Mouse (Mus musculus) C2C12 (cell line): Measurements from ENCODE around the gene Itgad. TPM values are rescaled to one million over a fixed set of nuclear protein-coding genes. Genes with fewer than 3 reads are reported as not detected.

Experiments
- H3K27me3 ChIP-seq: one replicate; pipeline ENCODE4 v1.6.1; 2011; ENCODE audit not compliant: control insufficient read depth, insufficient read depth, insufficient read length
- H3K36me3 ChIP-seq: one replicate; pipeline ENCODE4 v1.6.1; 2011; ENCODE audit not compliant: control insufficient read depth, insufficient read depth
- H3K4me3 ChIP-seq: one replicate; pipeline ENCODE4 v1.5.1; 2011; ENCODE audit warnings: mild to moderate bottlenecking, control low read depth; ENCODE audit not compliant: poor library complexity, insufficient read depth, severe bottlenecking
- H3K79me2 ChIP-seq: one replicate; pipeline ENCODE4 v1.6.1; 2011; ENCODE audit not compliant: control insufficient read depth, insufficient read depth
- H3K79me3 ChIP-seq: one replicate; pipeline ENCODE4 v1.6.1; 2011; ENCODE audit warnings: low read depth, control low read depth
- H3ac ChIP-seq: one replicate; pipeline ENCODE3; 2011; ENCODE audit warnings: low read depth; ENCODE audit not compliant: control insufficient read depth, insufficient read length
- CEBPB ChIP-seq: IDR thresholded peaks from one replicate; pipeline ENCODE4 v1.6.1; 2011; ENCODE audit warnings: low read depth, mild to moderate bottlenecking, control low read depth, moderate library complexity
- CTCF ChIP-seq: IDR thresholded peaks from one replicate; pipeline ENCODE4 v1.5.1; 2011; ENCODE audit not compliant: control insufficient read depth, insufficient read depth, insufficient read length
- FOSL1 ChIP-seq: IDR thresholded peaks from one replicate; pipeline ENCODE4 v1.8.0; 2011; ENCODE audit warnings: mild to moderate bottlenecking, low read length; ENCODE audit not compliant: poor library complexity, insufficient read depth, severe bottlenecking
- MAX ChIP-seq: IDR thresholded peaks from one replicate; pipeline ENCODE4 v1.6.1; 2011; ENCODE audit warnings: mild to moderate bottlenecking, control low read depth
- MYOD1 ChIP-seq: IDR thresholded peaks from one replicate; pipeline ENCODE4 v1.6.1; 2011; ENCODE audit warnings: low read depth; ENCODE audit not compliant: control insufficient read depth, insufficient read length
- MYOG ChIP-seq: IDR thresholded peaks from one replicate; pipeline ENCODE4 v1.6.1; 2011; ENCODE audit not compliant: control insufficient read depth, insufficient read length; ENCODE audit errors: extremely low read depth
- USF1 ChIP-seq: IDR thresholded peaks from one replicate; pipeline ENCODE4 v1.6.1; 2011; ENCODE audit warnings: low read depth, mild to moderate bottlenecking, control low read depth, moderate library complexity
- polyA plus RNA-seq: library from polyadenylated mRNA; unstranded; fragments of >200 nt; fragmentation: generic; extraction: Trizol; gene quantifications from one replicate; pipeline ENCODE4 v1.2.1, GENCODE M21; 2012; ENCODE audit warnings: missing spikeins

Itgad gene
- polyA plus RNA-seq, 1 experiment = not detected

DNA sequence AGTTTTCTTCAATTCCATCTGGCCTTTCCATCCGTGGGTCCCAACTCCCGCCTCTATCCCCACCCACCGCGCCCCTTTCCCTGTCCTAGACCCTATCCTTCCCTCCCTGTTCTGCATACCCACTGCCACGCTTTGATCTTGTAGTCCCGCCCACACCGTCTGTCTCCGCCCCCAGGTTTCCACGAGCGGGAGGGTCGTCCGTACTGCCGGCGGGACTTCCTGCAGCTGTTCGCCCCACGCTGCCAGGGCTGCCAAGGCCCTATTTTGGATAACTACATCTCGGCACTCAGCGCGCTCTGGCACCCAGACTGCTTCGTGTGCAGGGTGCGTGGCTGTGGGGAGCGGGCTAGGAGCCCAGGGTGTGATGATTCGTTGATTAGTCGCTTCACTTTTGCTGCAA lies 98.4 kb downstream of the Itgad start:
- Histone ChIP-seq H3ac (no peak overlapping the region), H3K36me3 (peaks cover 55% of the 10 kb centered on the region), H3K79me3 (peaks cover 12% of the 10 kb centered on the region), H3K4me3 (no peak overlapping the region), H3K27me3 (no peaks in the 10 kb centered on the region), H3K79me2 (peaks cover 19% of the 10 kb centered on the region)
- peak; percentile 31 for TF ChIP-seq MYOD1
- no peak for TF ChIP-seq CTCF

DNA sequence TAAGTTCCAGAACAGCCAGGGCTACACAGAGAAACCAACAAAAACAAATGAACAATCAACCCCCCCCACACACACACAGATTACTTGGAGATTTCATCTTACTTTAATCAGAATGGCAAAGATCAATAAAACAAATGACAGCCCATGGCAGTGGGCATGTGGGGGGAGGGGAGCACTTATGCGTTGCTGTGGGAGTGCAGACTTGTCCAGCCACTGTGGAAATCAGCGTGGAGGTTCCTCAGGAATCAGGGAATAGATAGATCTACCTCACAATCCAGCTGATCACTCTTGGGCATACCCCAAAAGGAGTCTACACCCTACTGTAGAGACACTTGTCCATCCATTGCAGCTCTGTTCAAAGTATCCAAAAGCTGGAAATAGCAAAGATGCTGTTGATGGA lies 100.8 kb downstream of the Itgad start:
- Histone ChIP-seq H3K27me3 (no peaks in the 10 kb centered on the region), H3ac (no peak overlapping the region), H3K4me3 (no peak overlapping the region), H3K79me3 (no peaks in the 10 kb centered on the region), H3K36me3 (peaks cover 45% of the 10 kb centered on the region), H3K79me2 (no peaks in the 10 kb centered on the region)
- TF ChIP-seq CEBPB (no peak), CTCF (no peak), FOSL1 (no peak), MAX (no peak), MYOD1 (no peak), MYOG (no peak), USF1 (no peak)

DNA sequence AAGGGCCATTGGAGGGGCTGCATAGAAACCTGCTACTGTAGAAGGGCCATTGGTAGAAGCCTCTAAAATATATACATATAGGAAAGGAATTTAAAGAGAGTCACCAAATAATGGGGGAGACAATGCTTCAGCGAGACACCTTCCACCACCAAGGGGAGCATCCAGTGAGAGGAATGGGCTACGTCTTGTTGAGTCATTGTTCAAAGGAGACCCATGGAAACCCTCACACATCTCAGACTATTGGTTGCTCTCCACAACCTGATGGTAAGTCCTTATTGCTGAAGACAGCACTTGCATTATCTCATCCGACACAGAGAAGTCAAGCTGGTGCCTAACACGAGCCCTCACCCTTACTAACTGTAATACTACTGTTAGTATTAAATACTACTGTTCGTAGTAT lies 101.6 kb downstream of the Itgad start:
- TF ChIP-seq MAX (no peak), USF1 (no peak), MYOD1 (no peak), FOSL1 (no peak), CEBPB (no peak), CTCF (no peak), MYOG (no peak)
- Histone ChIP-seq H3K27me3 (no peaks in the 10 kb centered on the region), H3K79me3 (no peaks in the 10 kb centered on the region), H3K79me2 (no peaks in the 10 kb centered on the region), H3K36me3 (peaks cover 38% of the 10 kb centered on the region), H3K4me3 (no peak overlapping the region), H3ac (no peak overlapping the region)

DNA sequence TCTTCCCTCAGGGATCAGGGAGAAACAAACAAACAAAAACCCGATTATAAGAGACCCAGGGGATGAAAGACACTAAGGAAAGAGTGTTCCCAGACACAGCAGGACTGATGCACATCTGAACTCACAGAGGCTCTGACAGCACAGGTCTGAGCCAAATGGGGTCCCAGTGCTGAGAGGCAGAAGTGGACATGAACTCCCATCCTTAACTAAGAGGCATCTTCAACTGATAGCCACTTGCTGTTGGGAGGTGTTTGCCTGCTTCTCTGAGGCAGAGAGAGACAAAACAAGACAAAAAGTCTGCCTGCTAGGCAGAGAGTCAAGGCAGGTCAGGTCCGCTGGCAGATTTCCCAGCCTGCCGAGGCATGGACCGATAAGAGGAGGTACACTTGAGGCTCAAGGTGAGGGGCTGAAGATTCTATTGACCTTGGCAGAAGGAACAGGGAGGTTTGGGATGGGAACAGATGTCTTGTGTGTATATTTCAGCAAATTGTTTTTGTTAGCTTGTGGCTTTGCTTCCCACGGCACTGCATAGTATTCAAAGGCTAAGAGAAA lies 102.7 kb downstream of the Itgad start:
- Histone ChIP-seq H3K4me3 (no peak overlapping the region), H3K36me3 (peaks cover 28% of the 10 kb centered on the region), H3K27me3 (no peaks in the 10 kb centered on the region), H3K79me2 (no peaks in the 10 kb centered on the region), H3K79me3 (no peaks in the 10 kb centered on the region), H3ac (no peak overlapping the region)
- no peak for TF ChIP-seq CTCF
- no peak for TF ChIP-seq MYOG
- TF ChIP-seq FOSL1 = no peak
- no peak for TF ChIP-seq MYOD1
- TF ChIP-seq CEBPB = no peak
- TF ChIP-seq MAX = no peak
- TF ChIP-seq USF1 = no peak

DNA sequence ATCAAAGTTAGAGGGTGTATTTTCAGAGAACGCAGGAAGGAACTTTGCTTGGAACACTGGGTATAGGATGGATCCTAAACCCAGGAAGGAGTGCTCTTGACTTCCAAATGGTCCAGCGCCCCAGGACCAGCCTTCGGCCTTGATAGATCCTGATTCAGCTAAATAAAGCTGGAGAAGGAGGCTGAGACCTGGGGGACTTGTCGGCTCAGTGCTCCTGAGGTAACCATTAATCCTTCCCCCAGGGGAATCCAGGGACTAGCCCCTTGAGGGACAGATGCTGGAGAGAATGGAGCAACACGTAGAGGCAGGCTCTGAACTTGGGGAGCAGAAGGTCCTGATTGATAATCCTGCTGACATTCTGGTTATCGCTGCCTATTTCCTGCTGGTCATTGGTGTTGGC lies 111.2 kb downstream of the Itgad start, which contains the start of gene Slc5a2:
Slc5a2 (plus strand) TSS at position 247 of the 400 bp plus-strand sequence.
- Histone ChIP-seq H3K79me3 (no peaks in the 10 kb centered on the region), H3K4me3 (no peak within 1 kb of the TSS), H3K27me3 (peaks cover 4% of the 10 kb centered on the region), H3ac (no peak within 1 kb of the TSS), H3K79me2 (no peaks in the 10 kb centered on the region), H3K36me3 (no peaks in the 10 kb centered on the region)
- TF ChIP-seq MAX (no peak), MYOG (no peak), FOSL1 (no peak), CEBPB (no peak), MYOD1 (no peak), USF1 (no peak), CTCF (no peak)

DNA sequence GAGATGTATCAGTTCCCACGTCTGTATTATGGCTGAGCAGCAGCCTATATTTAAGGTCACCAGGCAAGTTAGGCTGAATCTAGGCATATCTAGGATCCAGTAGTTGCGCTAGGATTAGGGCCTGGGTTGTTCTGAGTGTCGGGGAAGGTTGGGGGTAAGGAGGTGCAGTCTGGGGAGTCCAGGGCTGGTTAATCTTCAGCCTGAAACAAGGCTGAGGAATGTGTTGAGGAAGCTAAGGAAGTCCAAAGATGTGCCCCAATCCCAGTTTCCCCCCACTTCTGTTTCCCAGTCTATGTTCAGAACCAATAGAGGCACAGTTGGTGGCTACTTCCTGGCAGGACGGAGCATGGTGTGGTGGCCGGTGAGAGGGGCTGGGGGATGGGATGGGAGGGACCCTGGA lies 111.9 kb downstream of the Itgad start:
- Histone ChIP-seq H3K36me3 (no peaks in the 10 kb centered on the region), H3K79me3 (no peaks in the 10 kb centered on the region), H3K27me3 (peaks cover 4% of the 10 kb centered on the region), H3K79me2 (no peaks in the 10 kb centered on the region), H3ac (no peak overlapping the region), H3K4me3 (no peak overlapping the region)
- TF ChIP-seq CTCF (no peak), MYOG (no peak), CEBPB (no peak), FOSL1 (no peak), USF1 (no peak)
